Mouse (Mus musculus) left cerebral cortex, adult 9 months (tissue): Measurements from ENCODE around the gene Tmc6.
A peak's percentile ranks its signal among the peaks of the same experiment; 100 is the strongest.

Source experiments
- DNase-seq, 2 experiments: peaks; one replicate each; pipeline ENCODE4 v3.0.0; 2022; ENCODE audit warnings: low spot score in 2 of 2

Tmc6 gene

GRCm38 (mm10) chr11:117781199-117781821, 688 bp downstream of the Tmc6 start:
- DNase-seq: no peak

- peak in 1 of 2 experiments; percentile 56 for DNase-seq
Observed at GRCm38 (mm10) chr11:117780582-117781111, 1.4 kb downstream of the Tmc6 start.

- DNase-seq: no peak
Observed at GRCm38 (mm10) chr11:117780199-117780515, 1.8 kb downstream of the Tmc6 start.

DNA sequence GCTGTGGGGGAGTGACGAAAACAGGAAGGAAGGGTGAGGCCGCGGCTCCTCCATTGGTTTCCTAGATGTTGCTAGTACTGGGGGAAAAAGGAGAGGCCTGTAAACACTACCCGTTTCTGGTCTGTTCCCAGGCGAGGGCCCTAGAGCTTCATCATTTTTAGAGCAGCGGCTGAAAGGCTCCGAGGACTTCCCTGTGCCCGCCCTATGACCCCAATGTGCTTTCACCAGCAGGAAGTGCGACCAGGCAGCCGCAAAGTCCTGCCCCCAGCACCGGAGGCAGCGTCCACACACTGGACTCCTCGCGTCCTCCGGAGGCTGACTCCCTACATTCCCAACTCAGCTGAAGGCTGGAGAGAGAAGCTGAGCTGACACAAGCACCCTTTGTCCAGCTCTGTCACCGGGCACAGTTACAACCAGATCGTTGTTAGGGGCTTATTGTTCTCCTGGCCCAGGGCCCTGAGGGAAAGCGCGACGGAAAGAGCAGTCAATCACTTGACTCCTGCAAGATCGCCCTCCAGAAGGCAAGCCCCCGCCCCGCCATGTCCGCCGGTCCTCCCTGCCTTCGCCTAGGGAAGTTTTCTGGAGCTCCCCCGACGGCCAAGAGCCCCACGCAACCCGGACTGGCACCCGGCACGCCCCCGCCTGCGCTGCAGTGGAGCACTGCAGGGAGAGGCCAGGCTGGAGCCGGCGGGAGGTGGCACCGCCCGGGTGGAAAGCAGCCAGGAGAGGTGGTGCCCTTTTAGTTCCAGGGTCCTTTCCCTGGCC, 2.4 kb downstream of the Tmc6 start:
- peak in 1 of 2 experiments; percentile 51 for DNase-seq

DNA sequence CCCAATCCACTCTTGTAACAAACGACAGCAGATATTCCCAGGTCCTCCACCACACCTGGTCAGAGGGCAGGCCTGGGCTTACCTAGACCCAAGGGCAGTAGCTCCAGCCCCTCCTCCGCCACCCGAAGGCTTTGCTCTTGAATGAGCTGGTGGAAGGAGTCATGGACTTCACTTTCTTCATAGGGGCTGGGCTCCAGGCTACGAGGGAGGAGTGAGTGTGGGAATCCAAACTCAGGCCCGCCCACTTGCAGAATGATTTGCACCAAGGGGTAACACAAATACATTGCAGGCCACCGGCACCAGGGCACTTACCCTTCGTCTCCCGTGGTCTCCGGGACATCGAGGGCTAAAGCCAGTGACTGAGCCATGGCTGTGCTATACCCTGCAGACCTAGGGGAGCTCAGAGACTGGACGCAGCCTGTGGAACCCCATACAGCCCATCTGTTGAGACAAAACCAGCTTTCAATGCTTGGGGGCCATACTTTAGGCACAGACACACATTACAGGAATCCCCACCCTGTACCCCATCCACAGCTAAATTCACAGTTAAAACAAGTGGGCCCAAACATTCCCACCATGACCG, 3.1 kb downstream of the Tmc6 start:
- no peak for DNase-seq

DNA sequence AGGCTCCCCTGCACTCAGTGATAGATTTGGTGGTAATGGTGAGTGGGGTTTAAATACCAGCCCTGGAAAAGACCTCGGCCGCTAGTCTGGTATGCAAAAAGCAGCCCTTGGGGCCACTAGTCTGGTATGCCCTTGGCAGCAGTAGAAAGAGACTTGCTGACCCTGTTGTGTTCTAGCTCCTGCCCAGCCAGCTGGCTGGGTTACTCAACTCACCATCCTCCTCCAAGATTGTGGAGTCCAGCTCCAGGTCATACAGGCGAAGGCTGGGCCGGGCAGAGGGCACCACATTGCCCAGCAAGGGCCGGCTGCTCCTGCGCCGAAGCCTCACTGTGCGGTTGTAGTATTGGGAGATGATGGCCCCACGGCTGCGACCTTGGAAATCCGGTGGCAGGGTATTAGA, 4.0 kb downstream of the Tmc6 start:
- DNase-seq: no peak

GRCm38 (mm10) chr11:117777111-117777510, 4.9 kb downstream of the Tmc6 start:
- DNase-seq: no peak

DNA sequence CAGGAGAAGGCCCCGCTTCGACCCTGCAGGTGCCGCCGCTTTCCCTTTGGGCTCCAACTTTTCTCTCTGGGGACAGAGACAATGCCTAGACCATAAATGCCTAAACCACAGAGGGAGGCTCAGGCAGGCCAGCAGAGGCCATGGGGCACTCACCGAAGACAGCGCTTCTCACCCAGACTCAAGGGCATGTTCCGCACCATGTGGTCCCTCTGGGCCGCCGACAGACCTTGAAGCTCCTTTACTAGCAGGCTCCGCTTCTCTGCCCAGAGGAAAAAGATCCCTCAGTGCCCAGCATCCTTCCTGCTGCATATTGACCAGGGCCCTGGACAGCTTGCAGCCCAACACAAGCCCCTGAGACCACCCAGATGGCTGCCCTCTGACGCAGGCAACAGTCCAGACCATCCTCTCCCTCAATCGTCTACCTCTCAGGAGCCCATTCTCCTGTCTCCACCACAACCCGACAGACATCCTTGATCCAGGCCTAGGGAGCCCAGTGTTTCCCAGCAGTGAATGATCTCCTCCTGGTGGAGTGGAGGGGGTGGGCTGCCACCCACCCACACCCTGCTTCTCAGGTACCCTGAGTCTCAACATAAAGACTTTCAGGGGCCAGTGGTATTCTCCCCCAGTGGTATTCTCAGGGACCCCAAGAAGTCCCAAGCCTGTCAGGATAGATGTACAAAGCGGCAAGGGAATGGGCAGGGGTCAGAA, 5.8 kb downstream of the Tmc6 start:
- no peak for DNase-seq

- no peak for DNase-seq
Observed at GRCm38 (mm10) chr11:117775540-117775939, 6.5 kb downstream of the Tmc6 start.

GRCm38 (mm10) chr11:117774925-117775324, 7.1 kb downstream of the Tmc6 start:
- no peak for DNase-seq

DNA sequence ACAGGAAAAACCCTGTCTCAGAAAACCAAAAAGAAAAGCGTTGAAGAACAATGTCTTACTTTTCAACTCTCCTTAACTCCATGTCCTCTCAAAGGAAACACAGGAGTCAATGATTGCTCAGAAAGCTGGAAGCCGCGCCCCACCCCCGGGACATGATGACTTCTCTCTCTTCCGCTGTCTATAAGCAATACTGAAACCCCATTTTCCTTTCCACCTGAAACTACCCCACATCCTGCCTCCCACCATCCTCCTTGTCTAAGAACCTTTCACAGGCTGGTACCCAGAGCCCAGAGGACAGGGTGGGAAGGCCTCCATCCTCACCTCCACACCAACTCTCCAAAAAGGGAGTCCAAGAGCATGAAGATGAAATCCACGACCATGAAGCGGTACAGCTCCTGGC, 9.6 kb downstream of the Tmc6 start:
- DNase-seq: no peak

DNA sequence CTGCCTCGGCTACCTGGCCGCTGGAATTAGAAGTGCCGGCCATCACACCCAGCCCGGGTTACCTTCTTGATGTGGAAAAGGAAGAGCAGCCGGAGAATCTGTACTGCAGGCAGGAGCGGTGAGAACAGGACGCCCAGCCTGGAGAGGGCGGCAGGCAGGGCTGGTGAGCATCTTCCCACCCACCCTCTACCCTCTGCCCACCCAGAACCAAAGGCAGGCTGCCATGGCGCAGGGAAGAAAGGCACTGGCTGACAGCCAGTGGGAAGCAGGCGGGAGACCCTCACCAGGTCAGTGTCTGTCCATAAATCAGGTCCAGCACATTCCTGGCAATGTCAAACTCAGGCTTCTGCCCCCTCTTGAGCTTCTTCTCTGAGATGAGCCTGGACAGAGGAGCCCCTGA, 11.6 kb downstream of the Tmc6 start:
- DNase-seq: no peak

- no peak for DNase-seq
Observed at GRCm38 (mm10) chr11:117769683-117770047, 12.3 kb downstream of the Tmc6 start.

GRCm38 (mm10) chr11:117768725-117769682, 13.0 kb downstream of the Tmc6 start:
- no peak for DNase-seq

DNA sequence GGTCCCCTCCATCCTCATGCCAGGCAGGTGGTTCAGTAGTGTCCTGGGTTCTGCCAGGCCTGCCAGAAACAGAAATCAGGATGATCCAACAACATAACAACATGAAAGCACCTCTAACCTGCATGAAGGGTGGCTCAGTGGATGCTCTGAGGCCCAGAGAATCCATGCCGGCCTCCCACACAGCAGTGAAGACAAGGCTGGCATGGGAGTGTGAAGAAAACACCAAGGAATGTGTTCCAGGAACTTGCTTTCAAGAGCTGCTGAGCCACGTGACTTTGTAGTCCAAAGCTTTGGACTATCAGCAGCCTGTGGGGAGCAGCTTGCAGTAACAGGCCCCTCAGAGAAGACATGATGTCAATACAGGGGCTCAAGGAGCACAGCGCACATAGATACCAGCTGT, 15.7 kb downstream of the Tmc6 start:
- no peak for DNase-seq

DNA sequence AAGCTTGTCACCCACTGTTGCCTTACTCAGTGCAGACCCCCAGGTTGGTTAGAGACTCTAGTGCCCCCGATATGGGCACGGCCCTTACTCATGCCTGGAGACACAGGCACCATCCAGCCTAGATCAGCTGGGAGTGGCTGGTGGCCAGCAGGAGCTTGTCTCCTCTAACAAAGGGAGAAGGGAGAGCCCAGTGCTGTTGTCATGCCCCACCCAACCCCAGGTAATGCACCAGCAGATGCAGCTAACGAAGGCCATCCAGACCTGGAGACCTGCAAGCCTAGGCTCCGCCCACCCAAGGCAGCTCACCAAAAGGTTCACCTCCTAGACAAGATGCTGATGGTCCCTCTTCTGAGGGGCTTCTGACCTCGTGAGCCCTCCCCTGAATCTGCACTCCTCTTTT, 16.6 kb downstream of the Tmc6 start:
- no peak for DNase-seq

GRCm38 (mm10) chr11:117764319-117764718, 17.7 kb downstream of the Tmc6 start:
- no peak for DNase-seq

GRCm38 (mm10) chr11:117762246-117762645, 19.8 kb downstream of the Tmc6 start:
- no peak for DNase-seq

GRCm38 (mm10) chr11:117761801-117762200, 20.2 kb downstream of the Tmc6 start:
- no peak for DNase-seq

GRCm38 (mm10) chr11:117760374-117761119, 21.5 kb downstream of the Tmc6 start:
- DNase-seq: no peak

GRCm38 (mm10) chr11:117759267-117759666, 22.7 kb downstream of the Tmc6 start:
- DNase-seq: no peak
